Mouse (Mus musculus): ENCODE results near the gene Npas3. TPM values are rescaled to one million over a fixed set of nuclear protein-coding genes. Genes with fewer than 3 reads are reported as not detected.

Npas3 gene
- polyA plus RNA-seq, 1 experiment from 2014 or later, result 27.9 TPM

DNA sequence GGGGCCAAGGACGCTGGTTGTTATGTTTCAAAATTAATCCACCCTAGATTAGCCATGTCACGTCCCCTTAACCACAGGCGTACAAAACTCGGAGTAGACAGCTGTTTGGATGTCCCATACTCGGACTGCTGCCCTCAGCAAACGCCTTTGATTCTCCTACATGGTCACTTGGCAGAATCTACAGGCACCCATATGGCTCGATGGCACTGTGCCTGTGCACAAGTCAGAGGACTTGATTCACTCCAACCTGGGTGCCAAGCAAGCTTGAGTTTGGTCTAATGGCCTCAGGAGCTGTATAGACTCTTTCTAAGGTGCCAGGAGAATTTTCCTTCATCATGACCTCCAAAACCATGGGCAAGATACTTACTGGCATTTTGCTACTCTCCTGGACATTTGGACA is 363.6 kb downstream of the Npas3 start:
- Histone ChIP-seq H3K4me2 (ENCODE audit: low read length) (no peak overlapping the region), H3K27ac (ENCODE audit: low read length) (no peak overlapping the region), H3K4me1 (ENCODE audit: control insufficient read depth, insufficient read depth, low read length) (0 out of 2 replicates have a peak, but pooled peaks cover 2% of the 10 kb centered on the region), H3K36me3 (ENCODE audit: control insufficient read depth, insufficient read depth, low read length) (no peaks in the 10 kb centered on the region), H3K9ac (ENCODE audit: low read depth, low read length) (no peak overlapping the region), H3K27me3 (ENCODE audit: control insufficient read depth, insufficient read depth, low read depth, low read length) (no peaks in the 10 kb centered on the region), H3K9me3 (replicated peaks; ENCODE audit: control insufficient read depth, low read length, poor library complexity, severe bottlenecking) (no peaks in the 10 kb centered on the region), H3K4me3 (ENCODE audit: low read depth, low read length) (no peak overlapping the region)
- 94% methylated on average over 7 of the region's 7 CpGs for WGBS
- no peak for ATAC-seq

DNA sequence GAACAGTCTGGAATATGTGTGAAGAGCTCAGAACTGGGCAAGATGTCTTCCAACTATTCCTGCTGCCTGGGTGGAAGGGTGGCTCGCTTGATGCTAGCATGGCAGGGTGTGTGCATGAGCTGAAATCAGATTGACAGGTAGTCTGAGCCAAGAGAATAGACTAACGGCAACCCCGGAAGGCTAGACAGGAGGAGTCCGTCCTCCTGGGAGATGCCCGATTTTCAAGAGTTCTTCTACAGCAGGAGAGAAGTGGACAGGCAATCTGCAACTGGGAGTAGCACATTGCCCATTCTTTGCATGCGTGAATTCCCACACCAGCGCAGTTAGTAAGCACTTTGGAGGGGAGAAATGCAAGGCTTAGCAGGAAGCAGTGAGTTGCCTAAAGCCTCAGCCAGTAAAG is 372.8 kb downstream of the Npas3 start:
- Histone ChIP-seq H3K4me1 (ENCODE audit: control insufficient read depth, insufficient read depth, low read length) (peaks cover 14% of the 10 kb centered on the region), H3K9ac (ENCODE audit: low read depth, low read length) (0 out of 2 replicates have a peak overlapping the region, but pooled peaks have one; percentile 0), H3K36me3 (ENCODE audit: control insufficient read depth, insufficient read depth, low read length) (no peaks in the 10 kb centered on the region), H3K4me2 (ENCODE audit: low read length) (no peak overlapping the region), H3K27ac (ENCODE audit: low read length) (no peak overlapping the region), H3K9me3 (replicated peaks; ENCODE audit: control insufficient read depth, low read length, poor library complexity, severe bottlenecking) (no peaks in the 10 kb centered on the region), H3K27me3 (ENCODE audit: control insufficient read depth, insufficient read depth, low read depth, low read length) (no peaks in the 10 kb centered on the region), H3K4me3 (ENCODE audit: low read depth, low read length) (no peak overlapping the region)
- 49% methylated on average over 7 of the region's 7 CpGs for WGBS
- ATAC-seq, result no peak

DNA sequence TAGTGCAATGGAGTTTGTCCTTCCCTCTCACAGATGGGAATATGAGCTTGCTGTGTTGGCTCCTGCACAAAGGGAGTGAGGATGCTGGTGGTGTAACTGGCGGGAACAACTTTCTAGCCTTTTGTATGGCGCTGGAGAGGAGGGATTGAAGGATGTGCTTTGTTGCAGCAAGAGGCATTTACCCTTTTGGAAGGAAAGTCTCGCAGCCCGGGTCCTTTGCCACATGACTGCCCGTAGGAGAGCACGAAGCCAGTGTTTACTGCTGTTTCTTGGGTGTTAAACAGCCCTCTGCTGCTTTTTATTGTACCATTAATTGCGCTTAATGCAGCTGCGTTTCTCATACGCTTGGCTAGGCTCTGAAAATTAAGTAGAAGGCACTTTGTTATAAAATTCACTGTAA is 375.3 kb downstream of the Npas3 start:
- H3K9ac ChIP-seq (ENCODE audit: low read depth, low read length), result no peak overlapping the region
- 28% methylated on average over 9 of the region's 9 CpGs for WGBS
- H3K36me3 ChIP-seq (ENCODE audit: control insufficient read depth, insufficient read depth, low read length), result no peaks in the 10 kb centered on the region
- H3K4me3 ChIP-seq (ENCODE audit: low read depth, low read length), result no peak overlapping the region
- no peak overlapping the region for H3K4me2 ChIP-seq (ENCODE audit: low read length)
- no peaks in the 10 kb centered on the region for H3K9me3 ChIP-seq (replicated peaks; ENCODE audit: control insufficient read depth, low read length, poor library complexity, severe bottlenecking)
- no peaks in the 10 kb centered on the region for H3K27me3 ChIP-seq (ENCODE audit: control insufficient read depth, insufficient read depth, low read depth, low read length)
- no peak for ATAC-seq
- peaks cover 14% of the 10 kb centered on the region for H3K4me1 ChIP-seq (ENCODE audit: control insufficient read depth, insufficient read depth, low read length)
- no peak overlapping the region for H3K27ac ChIP-seq (ENCODE audit: low read length)

DNA sequence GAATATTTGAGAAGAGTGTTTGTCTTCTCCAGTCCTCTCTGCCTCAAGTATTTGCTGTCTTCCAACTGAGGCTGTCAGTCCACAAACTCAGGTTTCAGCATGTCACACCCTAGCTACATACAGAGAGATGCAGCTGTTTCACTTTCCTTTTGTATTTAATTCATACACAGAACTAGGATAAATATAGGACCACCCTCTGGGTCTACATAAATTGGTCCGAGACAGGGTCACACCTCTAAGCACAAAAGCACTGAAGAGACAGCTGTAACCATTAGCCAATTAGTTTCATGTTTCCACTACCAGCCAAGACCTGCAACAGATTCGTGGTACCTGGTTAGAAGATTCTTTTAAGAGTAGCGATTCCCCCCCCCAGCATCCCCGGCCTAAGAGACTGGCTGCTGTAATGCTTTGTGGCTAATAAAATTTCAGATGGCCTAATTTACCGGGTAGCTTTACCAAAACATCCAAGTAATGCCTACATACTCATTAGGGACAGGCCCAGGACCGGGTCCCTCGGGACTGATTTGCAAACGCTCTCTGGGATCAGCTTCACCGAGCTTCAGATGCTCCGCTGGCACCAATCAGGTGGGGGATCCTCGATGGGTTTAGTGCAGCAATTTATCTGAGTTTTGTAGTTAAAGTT is 376.0 kb downstream of the Npas3 start:
- Histone ChIP-seq H3K4me1 (ENCODE audit: control insufficient read depth, insufficient read depth, low read length) (peaks cover 14% of the 10 kb centered on the region), H3K4me3 (ENCODE audit: low read depth, low read length) (no peak overlapping the region), H3K27ac (ENCODE audit: low read length) (no peak overlapping the region), H3K9me3 (replicated peaks; ENCODE audit: control insufficient read depth, low read length, poor library complexity, severe bottlenecking) (no peaks in the 10 kb centered on the region), H3K36me3 (ENCODE audit: control insufficient read depth, insufficient read depth, low read length) (no peaks in the 10 kb centered on the region), H3K9ac (ENCODE audit: low read depth, low read length) (no peak overlapping the region), H3K27me3 (ENCODE audit: control insufficient read depth, insufficient read depth, low read depth, low read length) (no peaks in the 10 kb centered on the region), H3K4me2 (ENCODE audit: low read length) (no peak overlapping the region)
- ATAC-seq, result peak; percentile 39; the same call in 1 of the 2 replicates
- 45% methylated on average over 11 of the region's 11 CpGs for WGBS

DNA sequence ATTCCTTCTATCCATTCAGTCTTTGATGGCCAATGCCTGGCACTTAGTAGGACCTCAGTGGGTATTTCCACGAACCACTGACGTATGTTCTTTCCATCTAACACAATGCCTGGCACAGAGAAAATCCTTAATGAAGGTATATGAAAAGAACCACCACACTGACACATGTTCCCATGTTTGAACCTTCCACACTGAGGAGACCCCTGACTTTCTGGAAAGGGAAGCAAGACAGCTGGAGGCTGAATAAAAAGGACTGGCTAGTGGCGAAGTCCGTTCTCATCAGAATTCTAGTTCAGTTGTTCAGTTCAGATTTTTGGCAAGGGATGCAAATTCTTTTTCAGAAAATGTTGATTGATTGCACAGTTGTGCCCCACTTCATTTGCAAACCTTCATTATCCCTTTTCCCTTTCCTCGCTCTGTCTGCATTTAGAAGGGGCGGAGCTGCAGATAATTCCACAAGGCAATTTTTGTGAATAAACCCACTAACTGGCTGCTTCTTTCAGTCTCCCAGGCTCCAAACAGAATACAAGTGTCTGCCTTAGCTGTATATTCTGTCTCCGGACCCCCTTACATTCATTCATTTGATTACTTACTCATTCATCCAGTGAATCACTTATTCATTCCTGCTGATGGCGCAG is 381.1 kb downstream of the Npas3 start:
- H3K36me3 ChIP-seq (ENCODE audit: control insufficient read depth, insufficient read depth, low read length), result no peaks in the 10 kb centered on the region
- no peak overlapping the region for H3K9ac ChIP-seq (ENCODE audit: low read depth, low read length)
- H3K27ac ChIP-seq (ENCODE audit: low read length), result no peak overlapping the region
- no peak for ATAC-seq
- WGBS, result 62% methylated on average over 8 of the region's 8 CpGs
- H3K9me3 ChIP-seq (replicated peaks; ENCODE audit: control insufficient read depth, low read length, poor library complexity, severe bottlenecking), result no peaks in the 10 kb centered on the region
- no peaks in the 10 kb centered on the region for H3K27me3 ChIP-seq (ENCODE audit: control insufficient read depth, insufficient read depth, low read depth, low read length)
- H3K4me2 ChIP-seq (ENCODE audit: low read length), result no peak overlapping the region
- no peak overlapping the region for H3K4me3 ChIP-seq (ENCODE audit: low read depth, low read length)
- H3K4me1 ChIP-seq (ENCODE audit: control insufficient read depth, insufficient read depth, low read length), result peaks cover 9% of the 10 kb centered on the region; the same call in 1 of the 2 replicates

DNA sequence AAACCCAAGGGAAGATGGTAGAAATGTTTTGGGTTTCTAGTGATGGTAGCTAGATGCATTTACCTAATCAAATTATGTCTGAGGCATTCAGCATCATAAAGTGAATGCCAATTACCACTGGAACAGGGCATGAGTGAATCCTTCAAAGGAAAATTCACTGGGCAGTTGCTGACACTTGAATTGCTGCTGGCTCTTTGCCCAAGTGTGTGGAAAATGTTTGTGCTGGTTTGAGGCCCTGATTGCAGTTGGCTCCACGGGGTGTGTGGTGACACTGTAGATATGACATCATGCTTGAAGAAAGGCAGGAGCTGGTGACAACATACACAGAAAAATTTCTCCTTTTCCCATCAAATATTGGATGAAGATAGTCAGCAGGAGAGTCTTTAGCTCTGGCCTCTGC is 382.1 kb downstream of the Npas3 start:
- Histone ChIP-seq H3K27ac (ENCODE audit: low read length) (no peak overlapping the region), H3K9me3 (replicated peaks; ENCODE audit: control insufficient read depth, low read length, poor library complexity, severe bottlenecking) (no peaks in the 10 kb centered on the region), H3K4me2 (ENCODE audit: low read length) (no peak overlapping the region), H3K27me3 (ENCODE audit: control insufficient read depth, insufficient read depth, low read depth, low read length) (no peaks in the 10 kb centered on the region), H3K36me3 (ENCODE audit: control insufficient read depth, insufficient read depth, low read length) (no peaks in the 10 kb centered on the region), H3K4me3 (ENCODE audit: low read depth, low read length) (no peak overlapping the region), H3K9ac (ENCODE audit: low read depth, low read length) (no peak overlapping the region), H3K4me1 (ENCODE audit: control insufficient read depth, insufficient read depth, low read length) (peaks cover 6% of the 10 kb centered on the region; the same call in 1 of the 2 replicates)
- 36% methylated on average over 1 of the region's 1 CpGs for WGBS
- 0 out of 2 replicates have a peak, but pooled peaks have one; percentile 14 for ATAC-seq

DNA sequence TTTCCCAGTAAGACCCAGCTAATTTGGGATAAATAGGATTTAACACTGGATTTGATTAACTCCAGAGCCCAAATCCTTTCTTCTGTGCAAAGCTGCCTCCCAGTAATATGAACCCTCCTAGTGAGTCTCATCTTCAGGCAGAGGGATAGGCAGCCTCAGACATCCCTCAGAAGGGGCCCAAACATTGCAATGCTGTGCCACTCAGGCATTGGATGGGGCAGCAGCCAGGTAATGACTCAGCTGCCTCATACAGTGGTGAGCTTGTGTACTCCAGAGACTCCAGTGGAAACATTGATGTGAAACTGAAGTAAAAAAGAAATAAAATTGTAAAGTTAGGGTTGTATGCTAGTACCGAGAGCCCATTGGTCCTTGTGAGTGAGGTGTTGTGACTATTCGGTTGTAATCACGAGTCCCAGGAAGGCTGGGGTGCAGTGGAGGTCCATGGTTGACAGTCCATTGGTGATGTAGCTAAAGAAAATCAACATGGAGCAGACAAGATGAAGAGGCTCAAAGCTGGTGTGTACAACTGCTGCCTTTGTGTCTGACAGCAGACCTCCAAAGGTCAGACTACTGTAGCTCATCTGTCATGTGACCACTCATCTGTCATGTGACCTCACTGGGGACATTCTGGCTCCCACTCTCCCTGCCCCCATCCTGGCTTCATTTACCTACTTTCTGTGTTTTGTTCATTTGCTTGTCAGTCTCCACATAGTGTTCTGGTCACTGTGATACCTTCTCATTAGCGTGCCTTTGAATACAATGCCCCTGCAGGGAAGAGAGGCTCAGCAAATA is 383.0 kb downstream of the Npas3 start:
- Histone ChIP-seq H3K4me3 (ENCODE audit: low read depth, low read length) (no peak overlapping the region), H3K4me1 (ENCODE audit: control insufficient read depth, insufficient read depth, low read length) (peaks cover 6% of the 10 kb centered on the region; the same call in 1 of the 2 replicates), H3K27ac (ENCODE audit: low read length) (no peak overlapping the region), H3K9ac (ENCODE audit: low read depth, low read length) (no peak overlapping the region), H3K27me3 (ENCODE audit: control insufficient read depth, insufficient read depth, low read depth, low read length) (no peaks in the 10 kb centered on the region), H3K9me3 (replicated peaks; ENCODE audit: control insufficient read depth, low read length, poor library complexity, severe bottlenecking) (no peaks in the 10 kb centered on the region), H3K36me3 (ENCODE audit: control insufficient read depth, insufficient read depth, low read length) (no peaks in the 10 kb centered on the region), H3K4me2 (ENCODE audit: low read length) (no peak overlapping the region)
- ATAC-seq, result peak; percentile 54; the same call in 1 of the 2 replicates
- WGBS, result 88% methylated on average over 4 of the region's 4 CpGs

DNA sequence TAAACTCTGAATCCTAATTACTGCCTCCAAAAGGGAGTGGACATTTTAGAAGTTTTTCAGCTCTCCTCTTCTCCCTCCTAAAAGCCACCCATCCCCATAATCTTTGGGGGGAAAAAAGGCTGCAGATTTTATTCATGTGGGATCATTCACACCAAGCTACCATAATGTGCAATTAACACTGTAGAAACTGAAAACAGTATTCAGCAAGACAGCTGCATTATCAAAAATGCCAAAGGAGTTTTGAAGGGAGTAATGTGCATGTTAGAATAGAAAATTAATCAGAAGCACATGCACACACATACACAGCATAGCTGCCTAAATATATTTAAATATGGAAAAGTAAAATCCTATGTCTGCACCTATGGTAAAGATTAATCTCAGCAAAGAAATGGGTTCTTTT is 390.1 kb downstream of the Npas3 start:
- Histone ChIP-seq H3K27ac (ENCODE audit: low read length) (no peak overlapping the region), H3K9ac (ENCODE audit: low read depth, low read length) (no peak overlapping the region), H3K4me3 (ENCODE audit: low read depth, low read length) (no peak overlapping the region), H3K4me2 (ENCODE audit: low read length) (no peak overlapping the region), H3K4me1 (ENCODE audit: control insufficient read depth, insufficient read depth, low read length) (no peaks in the 10 kb centered on the region), H3K27me3 (ENCODE audit: control insufficient read depth, insufficient read depth, low read depth, low read length) (no peaks in the 10 kb centered on the region), H3K36me3 (ENCODE audit: control insufficient read depth, insufficient read depth, low read length) (no peaks in the 10 kb centered on the region; the same call in 1 of the 2 replicates), H3K9me3 (replicated peaks; ENCODE audit: control insufficient read depth, low read length, poor library complexity, severe bottlenecking) (no peaks in the 10 kb centered on the region)
- ATAC-seq, result no peak

DNA sequence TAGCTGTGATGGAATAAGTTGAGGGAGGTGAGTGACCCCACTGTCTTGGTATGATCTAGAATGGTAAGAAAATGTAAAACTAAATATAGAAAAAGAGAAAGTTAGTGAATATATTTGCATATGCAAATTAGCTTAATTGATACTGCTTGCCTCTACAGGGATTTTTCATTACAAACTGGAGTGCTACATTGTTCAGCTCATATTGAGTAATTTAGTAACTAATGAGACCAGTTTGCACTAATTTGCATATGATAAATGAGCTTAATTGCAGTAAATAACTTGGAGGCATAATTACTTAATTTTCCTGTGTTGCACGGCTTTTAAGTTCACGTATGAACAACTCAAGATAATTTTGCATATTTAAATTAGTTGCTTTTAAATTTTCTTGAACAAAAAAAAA is 398.8 kb downstream of the Npas3 start:
- WGBS, result 68% methylated on average over 2 of the region's 2 CpGs

More for the DNA sequence above, 398.8 kb downstream of the Npas3 start:
- Histone ChIP-seq H3K4me2 (ENCODE audit: low read length) (no peak overlapping the region), H3K9me3 (replicated peaks; ENCODE audit: control insufficient read depth, low read length, poor library complexity, severe bottlenecking) (no peaks in the 10 kb centered on the region), H3K27me3 (ENCODE audit: control insufficient read depth, insufficient read depth, low read depth, low read length) (no peaks in the 10 kb centered on the region), H3K9ac (ENCODE audit: low read depth, low read length) (no peak overlapping the region), H3K36me3 (ENCODE audit: control insufficient read depth, insufficient read depth, low read length) (no peaks in the 10 kb centered on the region), H3K27ac (ENCODE audit: low read length) (no peak overlapping the region), H3K4me1 (ENCODE audit: control insufficient read depth, insufficient read depth, low read length) (0 out of 2 replicates have a peak, but pooled peaks cover 2% of the 10 kb centered on the region), H3K4me3 (ENCODE audit: low read depth, low read length) (no peak overlapping the region)
- ATAC-seq, result no peak

Measured in midbrain, embryonic 16.5 days (tissue).